Mouse (Mus musculus): ENCODE measurements at regions not wholly inside any gene's neighbourhood (a gene's known extent, or its start where the extent isn't known, plus 50 kb on each side); places are given as distances from the start of the nearest gene placed in this dataset.

GRCm38 (mm10) chr5:129429897-129430296 is 71.1 kb upstream of the Sfswap start:
- DNase-seq (ENCODE audit: low spot score): no peak

GRCm38 (mm10) chr5:129430330-129430729 is 70.7 kb upstream of the Sfswap start:
- no peak for DNase-seq (ENCODE audit: low spot score)

- no peak for DNase-seq (ENCODE audit: low spot score)
Observed at GRCm38 (mm10) chr5:129449931-129450573, 51.0 kb upstream of the Sfswap start.

Measured in retina, embryonic 14.5 days (tissue).